Mouse (Mus musculus) testis, postnatal 10 days (tissue): ENCODE measurements around the gene Heyl.
"Not testable (repeated sequence)": the region's sequence is repeated elsewhere in the genome, so short reads cannot be mapped to it uniquely, and the experiment has no call there.

Experiments used
- DNase-seq: peaks from one replicate; pipeline ENCODE4 v3.0.0; 2021; ENCODE audit warnings: low spot score

Heyl gene

DNA sequence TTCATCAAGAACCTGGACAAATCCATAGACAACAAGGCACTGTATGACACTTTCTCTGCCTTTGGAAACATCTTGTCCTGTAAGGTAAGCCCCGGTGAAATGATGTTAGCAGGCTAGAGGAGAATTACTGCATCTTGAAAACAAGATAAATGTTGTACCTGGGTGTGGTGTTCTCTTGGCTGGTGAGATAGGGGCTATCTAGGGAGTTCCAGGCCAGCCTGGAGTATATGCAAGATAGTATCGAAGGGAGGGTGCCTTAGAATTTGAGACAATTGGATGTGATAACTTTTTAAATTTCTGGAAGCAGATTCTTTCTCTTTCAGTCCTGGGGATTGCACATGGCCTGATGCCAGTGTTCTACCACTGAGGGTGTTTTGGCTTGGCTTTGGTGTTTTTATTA lies 53.4 kb downstream of the Heyl start:
- DNase-seq = no peak

DNA sequence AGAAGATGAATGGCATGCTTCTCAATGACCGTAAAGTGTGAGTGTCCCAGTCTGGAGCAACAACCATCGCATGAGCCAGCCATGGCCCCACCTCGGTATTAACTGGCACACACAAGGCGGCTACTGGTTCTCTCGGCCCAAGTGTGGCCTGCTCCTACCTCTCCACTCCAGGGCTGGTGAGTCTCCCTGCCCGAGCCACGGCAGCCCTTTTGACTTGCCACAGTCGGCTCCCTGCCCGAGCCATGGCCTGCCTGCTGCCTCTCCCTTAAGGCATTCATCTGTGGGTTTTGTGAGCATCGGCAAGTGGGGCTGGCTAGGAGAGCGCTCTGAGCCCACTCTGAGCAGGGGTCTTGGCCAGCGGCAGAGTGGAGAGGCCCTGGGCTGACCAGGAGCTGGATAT lies 55.7 kb downstream of the Heyl start:
- no peak for DNase-seq

DNA sequence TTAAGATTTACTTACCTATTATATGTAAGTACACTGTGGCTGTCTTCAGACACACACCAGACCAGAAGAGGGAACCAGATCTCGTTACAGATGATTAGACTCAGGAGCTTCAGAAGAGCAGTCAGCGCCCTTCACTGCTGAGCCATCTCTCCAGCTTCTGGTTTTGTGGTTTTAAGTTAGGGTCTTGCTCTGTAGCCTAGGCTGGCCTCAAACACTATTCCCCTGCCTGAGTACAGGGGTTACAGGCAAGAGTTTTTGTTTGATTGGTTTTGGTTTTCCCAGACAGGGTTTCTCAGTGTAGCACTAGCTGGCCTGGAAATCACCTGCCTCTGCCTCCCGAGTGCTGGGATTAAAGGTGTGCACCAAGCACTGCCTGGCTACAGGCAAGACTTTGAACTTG lies 59.0 kb downstream of the Heyl start:
- no peak for DNase-seq

DNA sequence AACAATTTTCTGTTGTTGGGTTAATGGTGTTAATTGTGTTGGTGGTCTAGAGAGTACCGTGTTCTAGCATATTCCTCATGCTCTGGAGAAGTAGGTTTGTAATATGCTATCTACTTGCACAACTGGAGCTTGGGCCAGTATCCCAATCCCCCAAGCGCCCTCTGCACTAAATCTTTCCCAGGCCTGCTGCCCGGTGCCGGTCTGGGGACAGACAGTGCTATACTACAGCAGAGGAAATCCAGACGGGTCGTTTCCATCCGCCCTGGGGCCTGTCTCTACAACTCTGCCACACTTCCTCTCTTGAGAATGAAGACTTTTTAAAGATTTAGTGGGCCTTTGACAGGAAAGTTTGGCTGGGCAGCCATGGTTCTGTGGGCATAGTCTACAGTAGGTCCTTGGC lies 59.6 kb downstream of the Heyl start:
- no peak for DNase-seq

- DNase-seq = no peak
These were observed 60.5 kb downstream of the Heyl start for GRCm38 (mm10) chr4:123293661-123294443.

DNA sequence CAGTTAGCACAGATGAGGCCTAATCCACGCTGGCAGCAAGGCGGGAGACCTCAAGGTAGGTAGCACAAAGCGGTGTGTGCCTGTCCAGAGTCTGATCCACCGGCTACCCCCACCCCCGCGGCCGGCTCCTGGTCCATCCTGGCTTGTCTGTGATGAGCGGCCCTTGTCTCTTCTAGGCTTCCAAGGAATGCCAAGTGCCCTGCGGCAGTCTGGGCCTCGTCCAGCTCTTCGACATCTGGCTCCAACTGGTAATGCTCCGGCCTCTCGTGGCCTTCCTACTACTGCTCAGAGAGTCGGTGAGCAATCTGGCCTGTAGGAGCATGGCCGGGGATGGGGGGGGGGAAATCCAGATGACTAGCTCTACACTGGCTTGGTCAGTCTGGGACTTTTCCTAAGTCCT lies 61.7 kb downstream of the Heyl start:
- DNase-seq = not testable (repeated sequence)

DNA sequence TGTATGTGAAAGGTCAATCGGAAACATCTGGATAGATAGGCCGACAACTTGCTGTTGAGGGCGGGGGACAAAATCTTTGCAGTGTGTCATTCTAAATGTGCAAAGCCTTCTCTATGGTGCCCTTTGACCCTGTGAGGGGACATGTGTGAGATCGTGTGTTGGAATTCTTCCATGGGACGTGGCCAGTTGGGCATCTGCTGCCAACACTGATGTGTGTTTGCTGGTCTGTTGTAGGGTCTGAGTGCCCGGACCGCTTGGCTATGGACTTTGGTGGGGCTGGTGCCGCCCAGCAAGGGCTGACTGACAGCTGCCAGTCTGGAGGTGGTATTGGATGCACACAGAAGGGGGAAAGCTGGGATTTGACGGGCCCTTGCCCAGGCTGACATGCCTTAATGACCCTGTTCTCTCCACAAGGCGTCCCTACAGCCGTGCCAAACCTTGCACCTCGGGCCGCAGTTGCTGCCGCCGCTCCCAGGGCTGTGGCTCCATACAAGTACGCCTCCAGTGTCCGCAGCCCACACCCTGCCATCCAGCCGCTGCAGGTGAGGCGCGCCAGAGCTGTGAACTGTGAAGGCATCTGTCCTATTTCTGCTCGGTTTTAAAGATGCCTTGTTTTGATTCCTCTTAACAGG lies 62.3 kb downstream of the Heyl start:
- DNase-seq = no peak

DNA sequence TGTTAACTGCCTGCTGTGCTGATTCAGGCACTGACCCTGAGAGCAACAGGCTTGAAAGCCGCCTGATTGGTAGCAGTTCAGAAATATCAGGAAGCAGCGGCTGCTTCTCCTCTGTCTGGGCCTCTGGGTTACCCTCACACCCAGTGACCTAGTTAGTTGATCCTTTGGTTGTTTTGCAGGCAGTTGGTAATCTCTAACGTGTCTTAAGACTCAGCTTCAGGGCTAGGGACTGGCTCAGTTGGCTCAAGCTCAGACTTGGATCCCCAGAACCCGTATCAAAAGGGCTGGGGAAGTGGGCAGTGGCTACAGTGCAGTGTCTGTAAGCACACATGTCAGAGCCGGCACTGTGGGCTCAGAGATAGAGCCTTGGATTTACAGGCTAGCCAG lies 62.8 kb downstream of the Heyl start:
- DNase-seq = no peak

- DNase-seq = no peak
These were observed 64.0 kb downstream of the Heyl start for GRCm38 (mm10) chr4:123297195-123297960.

GRCm38 (mm10) chr4:123298226-123298625 lies 64.9 kb downstream of the Heyl start:
- no peak for DNase-seq

- DNase-seq = no peak
These were observed 65.8 kb downstream of the Heyl start for GRCm38 (mm10) chr4:123298980-123299670.
